Mouse (Mus musculus) brain, embryonic 14.5 days (tissue): ENCODE measurements around the gene Chrd.

ENCODE experiments used
- CTCF ChIP-seq: fragments of 200-500 bp; IDR thresholded peaks from 2 replicates; pipeline ENCODE4 v1.5.1; 2012; ENCODE audit warnings: inconsistent platforms, mild to moderate bottlenecking, moderate library complexity, borderline replicate concordance; ENCODE audit not compliant: insufficient read depth, insufficient read length; ENCODE audit errors: extremely low read depth
- POLR2A ChIP-seq: fragments of 200-500 bp; IDR thresholded peaks from 2 replicates; pipeline ENCODE4 v1.6.1; 2012; ENCODE audit warnings: mild to moderate bottlenecking, inconsistent platforms, borderline replicate concordance; ENCODE audit not compliant: poor library complexity, insufficient read depth, insufficient read length, severe bottlenecking; ENCODE audit errors: extremely low read depth

DNA sequence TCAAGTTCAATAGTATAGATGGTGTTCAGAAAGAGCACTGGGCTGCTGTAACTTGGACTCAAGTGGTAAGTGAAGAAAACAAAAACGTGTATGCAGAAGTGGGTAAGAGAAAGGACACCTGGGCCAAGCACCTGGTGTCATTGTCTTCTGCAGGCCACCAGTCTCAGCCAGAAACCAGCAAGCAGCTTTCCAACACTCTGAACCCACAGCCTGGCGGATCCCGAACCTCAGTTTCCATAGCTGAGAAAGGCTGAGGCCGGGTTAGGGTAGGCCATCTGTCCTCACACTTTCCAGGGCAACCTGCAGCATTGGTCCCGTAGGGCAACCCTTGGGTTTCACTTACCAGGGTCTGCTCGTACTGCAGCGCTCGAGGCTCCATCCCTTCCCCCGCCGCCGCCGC lies 17.4 kb upstream of the Chrd start:
- no peak for TF ChIP-seq CTCF
- no peak for TF ChIP-seq POLR2A
